Mouse (Mus musculus): ENCODE measurements around the gene Rcc2.

The Rcc2 gene

DNA sequence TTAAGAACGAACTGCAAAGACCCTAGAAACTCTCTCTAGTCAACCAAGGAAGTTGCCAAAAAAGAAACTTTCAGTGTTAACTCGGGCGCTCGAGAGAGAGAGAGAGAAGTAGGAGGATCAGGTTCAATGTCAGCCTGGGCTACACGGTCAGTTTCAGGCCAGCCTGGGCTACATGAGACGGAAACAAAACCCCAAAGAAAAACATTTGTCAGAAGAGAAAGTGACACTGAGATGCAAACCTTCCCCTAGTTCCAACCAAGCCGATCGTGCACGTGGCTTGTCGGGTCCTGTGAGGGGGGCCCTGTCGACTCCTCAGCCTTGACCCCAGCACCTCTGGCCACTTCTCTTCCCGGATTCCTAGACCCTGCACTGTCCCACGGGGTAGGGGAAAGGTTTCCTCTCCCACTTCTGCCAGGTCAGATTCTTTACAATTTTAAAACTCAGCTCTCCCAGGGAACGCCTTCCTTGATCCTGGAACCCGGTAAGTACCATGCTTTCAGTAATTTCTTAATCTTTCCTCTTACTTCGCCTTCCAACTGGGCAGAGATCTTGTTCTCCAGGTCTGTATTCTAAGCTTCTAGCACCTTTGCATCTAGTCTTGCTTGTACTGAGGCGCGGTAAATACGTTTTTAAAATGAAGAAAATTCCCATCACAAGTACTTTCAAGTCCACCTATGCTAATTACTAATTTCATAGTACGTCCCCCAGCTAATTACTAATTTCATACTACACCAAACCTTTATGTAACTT lies at the start of gene Rcc2:
Rcc2 (plus strand) TSS at position 273 of the 750 bp plus-strand sequence.
- no peak for DNase-seq

DNA sequence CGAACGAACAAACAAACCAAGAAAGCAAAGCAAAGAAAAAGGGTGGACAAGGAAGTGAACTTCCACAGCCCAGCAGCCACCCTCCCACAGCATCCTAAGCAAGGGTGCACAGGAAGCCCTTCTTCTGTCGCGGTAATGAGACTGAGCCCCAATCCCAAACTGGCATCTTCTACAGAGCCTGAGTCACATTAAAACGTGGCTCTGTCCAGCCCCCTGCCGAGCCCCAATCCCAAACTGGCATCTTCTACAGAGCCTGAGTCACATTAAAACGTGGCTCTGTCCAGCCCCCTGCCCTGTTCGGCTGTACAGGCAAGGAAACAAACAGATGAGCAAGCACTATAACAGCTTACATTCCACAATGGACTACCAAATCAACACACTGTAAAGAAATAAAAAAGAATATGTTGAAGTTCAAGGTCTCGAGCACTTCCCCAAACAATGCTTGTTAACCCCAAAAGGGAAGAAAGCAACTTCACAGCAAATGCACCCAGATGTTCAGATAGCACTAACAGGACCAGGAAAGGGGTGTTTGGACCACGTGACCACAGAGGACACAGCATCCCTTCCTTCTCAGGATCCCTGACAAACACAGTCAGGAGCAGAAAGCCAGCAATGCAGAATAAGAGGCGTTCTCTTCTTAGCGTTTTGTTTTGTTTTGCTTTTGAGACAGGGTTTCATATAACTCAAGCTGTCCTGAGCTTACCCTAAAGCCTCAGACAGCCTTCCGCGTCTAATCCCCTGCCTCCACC lies 46.3 kb upstream of the Rcc2 start:
- DNase-seq: no peak

DNA sequence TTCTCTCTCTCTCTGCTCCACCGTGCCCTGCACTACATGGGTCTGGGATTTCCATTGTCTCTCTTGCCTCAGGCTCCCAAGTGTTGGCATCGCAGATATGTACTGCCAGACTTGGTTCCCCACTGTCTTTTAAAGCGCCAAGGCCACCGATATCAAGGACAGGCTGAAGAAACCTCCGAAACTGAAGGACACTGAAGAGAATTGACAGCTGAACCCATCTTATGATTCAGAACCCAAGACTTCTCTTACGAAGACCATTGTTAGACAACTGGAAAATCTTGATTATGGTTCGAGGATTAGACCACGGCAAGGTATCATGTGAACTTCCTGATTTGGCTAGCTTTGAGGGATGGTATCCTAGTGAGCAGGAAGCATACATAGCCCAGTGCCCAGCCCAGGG lies 45.5 kb upstream of the Rcc2 start:
- DNase-seq: no peak

DNA sequence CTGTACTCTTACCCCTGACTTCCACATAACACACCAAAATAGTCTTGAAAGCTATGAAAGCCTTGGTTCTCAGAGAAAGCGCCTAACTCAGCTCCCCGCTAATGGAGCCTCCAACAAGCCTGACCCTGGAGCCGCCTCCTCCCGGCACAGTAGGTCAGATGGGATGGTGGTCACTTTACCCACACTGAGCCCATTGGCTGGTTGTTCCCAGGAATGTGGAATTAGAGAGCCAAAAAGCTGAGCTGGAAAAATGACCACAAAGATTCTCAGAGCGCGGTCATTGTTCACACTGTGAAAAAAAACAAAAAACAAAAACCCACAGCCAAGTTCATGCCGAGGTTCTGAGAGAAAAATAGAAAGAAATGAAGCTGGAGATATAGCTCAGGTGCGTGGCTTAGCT lies 43.8 kb upstream of the Rcc2 start:
- DNase-seq: no peak

DNA sequence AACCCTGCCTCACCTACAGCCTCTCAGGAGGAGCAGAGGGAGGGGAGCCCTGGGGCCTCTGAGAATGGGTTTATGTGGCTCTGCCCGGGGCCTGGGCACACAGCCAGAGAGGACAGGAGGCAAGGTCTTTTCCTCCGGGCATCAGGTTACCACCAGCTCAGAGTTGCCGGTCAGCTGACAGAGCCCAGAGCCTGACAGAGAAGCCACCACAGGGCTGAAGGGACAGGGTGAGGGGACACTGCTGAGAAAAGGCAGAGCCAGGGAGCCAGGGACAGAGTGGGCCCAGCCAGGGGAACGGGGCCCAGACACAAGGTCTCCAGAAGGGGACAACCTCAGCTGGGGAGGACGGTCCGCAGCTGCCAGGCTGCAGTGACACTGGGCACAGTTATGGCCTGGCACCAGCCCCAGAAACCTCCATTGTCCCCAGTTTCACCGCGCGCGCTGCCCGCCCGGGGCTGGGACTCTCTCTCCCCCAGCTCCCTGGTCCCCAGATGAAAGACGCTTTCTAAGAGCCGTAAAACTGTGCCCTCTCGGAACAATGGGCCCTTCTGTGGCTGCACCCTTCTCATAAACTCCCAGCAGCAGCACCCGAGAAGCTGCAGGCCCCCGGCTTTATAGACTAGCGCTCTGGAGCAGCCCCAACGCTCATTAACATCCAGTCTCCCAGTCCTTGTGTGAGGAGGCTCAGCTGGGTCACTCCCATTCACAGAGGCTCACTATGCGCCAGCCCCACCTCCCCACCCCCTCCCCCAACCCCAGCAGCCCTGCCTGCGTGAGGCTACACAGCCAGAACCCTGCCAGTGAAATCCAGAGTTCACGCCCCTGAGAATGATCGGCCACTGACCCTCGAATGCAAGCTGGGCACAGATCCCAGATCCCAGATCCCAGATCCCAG lies 42.4 kb upstream of the Rcc2 start:
- peak; percentile 71 for DNase-seq

DNA sequence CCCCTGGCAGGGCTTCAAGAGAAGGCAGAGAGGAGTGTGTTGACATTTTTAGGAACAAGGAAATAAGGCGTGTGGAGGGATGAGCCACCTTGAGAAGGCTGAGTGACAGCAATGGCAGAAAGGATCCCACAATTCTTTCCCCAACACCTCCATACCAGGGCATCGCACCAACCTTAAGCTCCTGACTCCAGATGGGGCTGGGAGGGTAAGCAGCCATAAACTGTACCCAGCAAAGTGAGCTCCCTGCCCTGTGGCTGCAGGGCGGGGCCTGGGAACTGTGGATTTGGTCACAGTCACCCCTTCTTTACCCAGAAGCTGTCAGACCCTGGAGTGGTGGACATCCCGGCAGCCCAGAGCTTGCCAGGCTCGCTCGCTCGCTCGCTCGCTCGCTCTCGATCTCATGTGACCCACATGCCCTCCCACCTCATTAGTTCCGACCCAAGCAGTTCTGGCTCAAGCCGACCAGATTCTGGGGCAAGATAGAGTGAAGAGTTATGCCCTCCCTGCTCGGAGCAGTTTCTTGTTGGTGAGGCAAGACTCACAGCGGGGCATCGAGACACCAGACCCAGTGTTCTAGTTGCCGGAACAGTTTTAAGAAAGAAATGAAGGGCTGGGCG lies 38.8 kb upstream of the Rcc2 start:
- DNase-seq: no peak

DNA sequence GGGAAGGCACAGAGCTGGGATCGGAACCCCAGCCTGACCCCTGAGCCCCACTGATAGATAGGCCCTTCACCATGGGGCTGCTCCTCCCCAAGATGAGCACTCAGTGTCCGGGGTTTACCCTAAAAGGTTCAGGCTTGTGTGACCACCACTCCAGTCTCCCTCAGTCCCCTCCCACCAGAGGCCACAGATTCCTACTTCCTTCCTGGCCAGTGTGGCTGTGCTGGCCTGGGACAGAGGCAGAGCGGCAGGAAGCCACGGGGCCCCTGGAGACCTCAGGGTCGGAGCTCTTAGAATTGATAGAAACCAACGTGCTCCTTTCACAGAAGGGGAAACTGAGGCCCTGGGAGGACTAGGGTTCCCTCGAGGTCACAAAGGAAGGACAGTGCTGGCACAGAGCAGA lies 37.9 kb upstream of the Rcc2 start:
- no peak for DNase-seq

DNA sequence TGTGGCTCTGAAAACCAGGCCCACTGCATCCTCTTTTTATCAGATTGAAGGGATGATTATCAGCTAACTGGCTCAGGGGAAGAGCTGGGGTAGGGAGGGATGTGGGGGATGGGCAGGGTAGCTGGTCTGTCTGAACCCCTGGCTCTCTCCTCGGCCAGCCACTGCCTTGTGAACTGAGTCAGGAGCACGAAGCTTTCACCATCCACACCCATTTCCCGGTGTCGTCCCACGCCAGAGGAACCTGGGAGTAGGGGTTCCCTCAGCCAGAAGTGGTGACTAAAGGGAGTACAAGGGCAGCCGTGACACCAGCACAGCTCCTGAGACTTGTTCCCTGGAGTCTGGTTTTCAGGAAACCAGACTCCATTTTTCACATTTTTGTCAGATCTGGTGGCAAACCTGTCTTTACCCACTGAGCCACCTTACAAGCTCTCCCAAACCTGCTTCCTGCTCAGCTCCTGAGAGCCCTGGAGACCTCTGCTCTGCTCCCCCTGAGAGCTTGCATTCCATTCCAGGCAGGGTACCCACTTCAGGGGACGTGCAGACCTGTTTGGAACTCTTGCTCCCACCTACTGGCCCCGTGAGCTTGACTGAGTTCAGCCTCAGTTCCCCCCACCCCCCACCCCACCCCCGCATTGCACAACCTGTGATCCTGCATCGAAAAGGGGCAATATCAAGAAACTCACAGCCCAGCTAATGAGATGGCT lies 37.3 kb upstream of the Rcc2 start:
- no peak for DNase-seq

DNA sequence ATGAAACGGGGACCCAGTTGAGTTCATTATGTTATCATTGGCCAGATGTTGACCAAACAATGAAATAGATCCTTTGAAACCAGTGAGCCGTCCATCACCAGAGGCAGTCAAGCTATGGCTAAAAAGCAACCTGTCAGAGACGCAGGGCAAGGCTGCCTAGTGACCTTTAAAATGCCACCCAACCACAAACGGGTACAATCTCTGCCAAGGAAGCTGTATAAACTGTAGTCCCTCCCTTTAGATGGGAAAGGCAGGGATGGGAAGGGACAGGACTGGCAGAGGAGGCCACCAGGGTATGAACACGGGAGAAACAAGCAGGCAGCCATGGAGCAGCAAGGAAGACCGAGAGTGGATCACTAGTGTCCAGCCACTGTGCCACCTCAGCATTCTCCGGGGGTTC lies 35.3 kb upstream of the Rcc2 start:
- DNase-seq: no peak

DNA sequence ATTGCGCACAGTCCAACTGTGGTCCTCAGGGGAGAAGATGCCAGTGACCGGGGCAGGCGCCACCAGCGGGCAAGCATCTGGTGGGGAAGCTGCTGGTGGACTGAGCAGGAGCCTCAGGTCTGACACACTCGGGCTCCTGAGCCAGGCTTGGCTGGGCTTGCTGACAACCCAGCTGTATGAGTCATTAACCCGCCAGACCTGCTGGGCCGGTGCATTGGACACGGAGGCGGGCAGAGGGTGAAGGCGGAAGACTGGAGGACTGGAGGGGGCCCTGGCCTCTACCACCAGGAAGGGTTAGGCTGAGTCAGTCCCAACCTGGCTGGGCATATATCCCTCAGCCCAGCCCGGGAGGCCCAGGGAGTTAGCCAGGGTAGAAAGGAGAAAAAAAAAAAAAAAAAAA lies 34.6 kb upstream of the Rcc2 start, which contains the start of gene Arhgef10l:
Arhgef10l (minus strand) TSS at position 253 of the 400 bp plus-strand sequence.
- no peak for DNase-seq

DNA sequence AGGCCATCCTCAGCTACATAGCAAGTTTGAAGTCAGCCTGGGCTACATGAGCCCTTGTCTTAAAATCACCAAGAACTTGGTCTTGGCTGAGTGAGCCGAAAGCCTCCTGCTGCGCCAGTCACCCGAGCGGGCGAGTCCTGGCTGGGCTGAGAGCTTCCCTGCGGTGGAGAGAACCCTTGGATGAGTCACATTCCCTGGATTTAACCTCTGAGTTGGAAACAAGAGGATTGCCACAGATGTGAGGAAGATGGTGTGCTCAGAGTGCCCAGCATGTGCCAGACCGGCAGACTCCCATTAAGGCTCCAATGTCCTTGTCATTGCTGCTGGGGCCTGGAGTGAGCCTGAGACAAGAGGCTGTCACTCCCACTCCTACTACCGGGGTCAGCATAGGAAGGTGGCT lies 32.5 kb upstream of the Rcc2 start:
- no peak for DNase-seq

DNA sequence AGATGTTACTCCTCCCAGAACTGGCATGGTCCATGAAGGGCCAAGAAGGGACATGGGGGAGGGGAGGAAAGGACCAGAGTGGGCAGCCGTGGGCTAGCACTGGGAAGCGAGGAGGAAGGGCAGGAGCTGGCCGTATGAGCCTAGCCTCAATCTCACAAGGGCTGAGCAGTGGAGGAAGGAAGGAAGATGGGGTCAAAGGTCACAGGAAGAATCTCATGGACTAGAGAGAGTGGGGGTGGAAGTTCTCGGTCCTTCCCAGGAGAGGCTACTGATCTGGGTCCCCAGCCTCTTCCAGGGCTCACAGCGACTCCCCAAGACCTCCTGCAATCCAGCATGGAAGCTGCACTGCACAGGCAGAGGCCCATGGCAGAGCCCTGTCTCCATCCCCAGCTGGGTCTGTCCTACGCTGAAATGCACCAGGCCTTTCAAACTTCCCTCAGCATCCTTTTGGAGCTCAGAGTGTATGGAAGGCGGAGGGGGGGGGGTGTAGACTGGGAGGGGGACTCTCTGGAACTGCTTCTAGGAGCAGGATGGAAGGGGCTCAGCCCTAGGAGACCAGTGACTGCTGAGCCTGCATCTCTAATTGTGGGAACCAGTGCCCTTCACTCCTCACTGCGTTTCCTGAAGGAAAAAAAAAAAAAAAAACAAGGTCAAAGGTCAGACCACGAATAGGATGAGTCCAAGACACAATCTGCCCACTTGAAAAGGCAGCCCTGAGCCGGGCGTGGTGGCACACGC lies 26.6 kb upstream of the Rcc2 start:
- no peak for DNase-seq

DNA sequence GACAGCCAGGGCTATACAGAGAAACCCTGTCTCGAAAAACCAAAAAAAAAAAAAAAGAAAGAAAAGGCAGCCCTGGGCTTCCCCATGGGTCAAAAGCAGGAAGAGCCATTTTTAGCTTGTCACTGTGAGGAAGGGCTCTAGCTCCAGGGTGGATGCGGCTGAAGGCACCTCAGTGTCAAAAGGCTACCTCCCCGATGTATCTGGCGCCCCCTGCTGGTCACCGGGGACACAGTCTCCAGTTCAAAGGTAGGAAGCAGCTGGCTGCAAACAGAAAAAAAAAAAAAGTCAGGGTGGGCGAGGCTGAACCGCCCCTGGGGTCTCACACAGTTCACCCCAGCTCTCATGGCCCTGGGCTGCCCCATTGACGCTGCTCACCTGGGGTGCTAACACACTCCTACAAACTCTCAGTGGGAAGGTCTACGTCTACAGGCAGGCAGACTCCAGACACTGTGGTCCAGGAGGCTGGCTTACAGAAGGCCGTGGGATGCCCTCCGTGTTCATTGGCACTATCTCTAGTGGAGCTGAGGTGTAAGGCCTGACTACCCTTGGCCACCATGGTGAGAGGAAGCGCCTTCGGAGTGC lies 25.9 kb upstream of the Rcc2 start:
- DNase-seq: peak; percentile 48

DNA sequence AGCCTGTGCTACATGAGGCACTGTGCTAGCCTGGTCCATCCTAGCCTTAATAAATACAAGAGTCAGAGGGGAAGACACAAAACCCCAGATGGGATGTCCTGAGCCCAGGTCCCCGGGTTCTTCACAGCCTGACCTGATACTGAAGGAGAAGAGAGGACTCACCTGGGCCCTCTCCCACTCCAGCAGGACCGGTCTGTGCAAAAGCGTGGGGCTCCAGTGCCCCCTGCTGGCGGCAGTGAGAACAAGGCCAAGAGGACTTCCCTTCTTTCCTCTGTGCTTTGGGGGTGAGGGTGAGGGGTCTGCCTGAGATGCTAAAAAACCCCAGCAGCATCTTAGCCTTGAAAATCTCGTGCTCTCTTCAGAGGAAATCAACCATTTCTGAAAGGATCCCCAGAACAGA lies 21.3 kb upstream of the Rcc2 start:
- no peak for DNase-seq

DNA sequence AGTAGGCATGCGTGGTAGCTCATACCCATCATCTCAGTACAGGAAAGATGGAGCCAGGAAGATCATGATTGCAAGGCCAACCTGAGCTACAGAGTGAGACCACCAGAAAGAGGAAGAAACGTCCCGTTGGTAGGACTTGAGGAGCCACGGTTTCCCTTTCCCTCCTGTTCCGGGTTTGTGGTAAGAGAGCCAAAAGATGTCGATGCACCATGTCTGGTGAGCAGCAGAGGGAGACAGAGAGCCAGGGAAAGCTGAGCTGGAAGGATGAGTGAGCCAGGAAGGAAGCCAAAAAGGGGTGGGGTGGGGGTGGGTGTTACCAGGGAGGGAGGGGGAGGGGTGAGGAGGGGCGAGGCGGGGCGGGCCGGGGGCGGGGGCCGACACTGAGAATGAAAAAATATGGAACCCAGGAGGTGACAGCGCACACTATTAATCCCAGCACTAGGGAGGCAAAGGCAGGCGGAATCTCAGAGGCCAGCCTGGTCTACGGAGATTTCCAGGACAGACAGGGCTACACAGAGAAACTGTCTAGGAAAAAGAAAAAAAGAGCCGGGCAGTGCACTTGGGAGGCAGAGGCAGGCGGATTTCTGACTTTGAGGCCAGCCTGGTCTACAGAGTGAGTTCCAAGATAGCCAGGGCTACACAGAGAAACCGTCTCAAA lies 20.5 kb upstream of the Rcc2 start:
- DNase-seq: peak; percentile 81

DNA sequence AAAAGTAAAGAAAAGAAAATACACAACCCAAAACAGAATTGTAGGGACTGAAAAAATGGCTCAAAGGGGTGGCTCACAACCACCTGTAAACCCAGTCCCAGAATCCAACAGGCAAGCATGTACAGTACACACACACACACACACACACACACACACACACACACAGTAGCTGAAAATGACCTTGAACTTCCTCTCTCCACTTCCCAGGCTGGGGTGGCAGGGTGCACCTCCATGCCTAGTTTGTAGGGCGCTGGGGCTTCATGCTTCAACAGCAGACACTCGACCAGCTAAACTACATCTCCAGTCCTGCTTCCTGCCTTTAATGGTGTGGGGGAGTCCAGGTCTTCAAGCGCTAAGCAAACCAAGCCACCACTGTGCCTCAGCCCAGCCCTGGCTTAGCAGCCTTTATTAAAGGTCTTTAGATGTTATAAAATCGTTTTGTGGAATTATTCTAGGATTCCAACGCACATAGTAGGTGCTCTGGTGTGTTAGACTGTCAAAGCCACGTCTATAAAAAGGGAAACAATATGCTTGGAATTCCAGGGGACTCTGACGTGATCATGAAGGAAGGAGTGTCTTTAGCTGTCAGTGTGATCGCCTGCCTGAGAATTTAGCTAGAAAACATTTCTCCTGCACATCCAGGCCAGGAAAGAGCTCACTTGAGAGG lies 19.5 kb upstream of the Rcc2 start:
- no peak for DNase-seq

DNA sequence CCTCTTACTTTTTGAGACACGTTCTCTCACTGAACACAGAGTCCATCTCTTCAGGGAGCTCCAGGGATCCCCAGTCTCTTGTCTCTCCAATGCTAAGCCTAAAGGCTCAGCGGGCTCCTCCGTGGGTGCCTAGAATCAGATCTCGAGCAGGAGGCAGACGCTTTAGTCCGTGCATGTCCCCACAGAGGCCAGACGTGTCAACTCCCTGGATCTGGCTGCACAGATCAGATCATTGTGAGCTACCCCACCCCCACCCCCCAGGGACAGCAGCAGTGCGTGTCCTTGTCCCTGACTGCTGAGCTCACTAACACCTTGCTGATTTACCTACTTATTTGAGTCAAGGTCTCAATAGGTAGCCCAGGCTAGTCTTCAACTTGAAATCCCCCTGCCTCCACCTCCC lies 16.7 kb upstream of the Rcc2 start:
- no peak for DNase-seq

DNA sequence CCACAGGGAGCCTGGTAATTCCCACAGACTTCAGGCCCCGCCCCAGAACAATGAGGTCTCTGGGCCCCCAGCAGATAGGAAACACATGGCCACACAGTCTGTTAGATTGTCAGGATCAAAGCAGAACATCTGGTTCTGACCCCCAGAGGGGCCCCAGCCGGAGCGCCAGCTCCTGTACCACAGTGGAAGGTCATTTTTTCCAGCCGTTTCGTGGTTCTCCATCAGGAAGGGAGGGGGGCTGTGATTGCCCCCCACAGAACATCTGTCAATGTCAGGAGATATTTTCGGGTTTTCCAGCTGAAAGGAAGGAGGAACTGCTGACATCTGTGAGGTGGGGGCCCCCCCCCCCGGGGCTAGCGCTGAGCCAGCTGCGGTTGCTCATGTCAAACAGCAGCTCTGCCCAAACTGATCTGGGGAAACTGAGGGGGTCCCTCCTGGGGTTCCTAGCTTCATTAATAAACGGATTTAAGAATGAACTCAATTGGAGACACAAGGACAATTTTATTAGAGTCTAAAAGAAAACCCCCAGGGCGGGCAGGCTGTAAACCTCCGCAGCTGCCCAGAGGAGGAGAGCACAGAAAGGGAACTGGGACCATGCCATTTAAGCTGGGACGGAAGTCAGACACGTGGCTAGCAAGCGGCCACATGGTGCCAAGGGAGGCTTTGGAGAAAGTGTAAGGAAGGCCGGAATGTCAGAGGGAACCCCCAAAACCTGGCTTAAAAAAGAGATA lies 16.0 kb upstream of the Rcc2 start:
- no peak for DNase-seq

DNA sequence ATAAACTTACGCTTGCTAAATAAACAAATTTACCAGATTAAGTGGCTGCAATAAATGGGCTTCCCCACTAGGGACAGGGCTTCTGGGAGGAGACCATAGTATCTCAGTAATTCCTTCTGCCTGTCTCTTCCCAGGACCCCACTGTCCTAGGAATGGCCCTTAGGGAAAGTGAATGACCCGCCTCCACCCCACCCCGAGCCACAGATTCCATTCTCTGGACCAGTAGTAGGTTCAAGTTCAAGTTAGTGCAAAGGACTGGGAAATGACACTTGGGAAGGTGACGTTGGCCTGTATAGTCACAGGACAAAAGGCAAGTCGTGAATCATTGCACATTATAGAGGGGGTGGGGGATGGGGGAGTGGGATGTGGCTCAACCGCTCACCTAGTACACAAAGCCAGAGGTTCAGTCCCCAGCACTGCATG lies 15.4 kb upstream of the Rcc2 start:
- DNase-seq: no peak
